Comparison of ENCODE assay signal across 12 mouse cellular contexts in genomic region chr1:89751344-89751743, GRCm38 (mm10).
A peak's percentile ranks its signal among the peaks of the same experiment; 100 is the strongest.
DNase-seq lines count a peak whose midpoint lies in the region; ATAC-seq lines count a peak whose summit lies in the region.
"Had no signal": no experiment of that assay in that cellular context is flagged by ENCODE, and none has a peak within 500 bp of the region (broad histone marks: within the 10 kb centered on the region; RNA-seq: fewer than 3 reads in every experiment).

No protein-coding gene starts in this region.

- ATAC-seq in heart, embryonic 12.5 days (ENCODE audit: insufficient number of reproducible peaks, low FRiP score) = no peak
- peak; percentile 57; the same call in 1 of the 2 replicates for ATAC-seq in hindbrain, embryonic 12.5 days (ENCODE audit: low FRiP score)
- no peak for ATAC-seq in limb, embryonic 12.5 days (ENCODE audit: insufficient number of reproducible peaks, insufficient read depth, low FRiP score, low TSS enrichment, low read depth)

- peaks cover 12% of the 10 kb centered on the region for H3K4me1 ChIP-seq in heart, embryonic 12.5 days (replicated peaks)
- peaks cover 39% of the 10 kb centered on the region for H3K4me1 ChIP-seq in hindbrain, embryonic 12.5 days
- H3K4me1 ChIP-seq in limb, embryonic 12.5 days (replicated peaks) = peaks cover 20% of the 10 kb centered on the region
- H3K4me1 ChIP-seq: liver, embryonic 13.5 days had no signal

- H3K4me2 ChIP-seq in heart, embryonic 12.5 days = peak overlapping the region; percentile 68
- peak overlapping the region; percentile 38 for H3K4me2 ChIP-seq in hindbrain, embryonic 12.5 days (replicated peaks)
- peak overlapping the region; percentile 50 for H3K4me2 ChIP-seq in limb, embryonic 12.5 days
- H3K4me2 ChIP-seq: liver, embryonic 13.5 days had no signal

- no peak overlapping the region for H3K9ac ChIP-seq in heart, embryonic 12.5 days
- H3K9ac ChIP-seq in hindbrain, embryonic 12.5 days = no peak overlapping the region
- H3K9ac ChIP-seq in limb, embryonic 12.5 days (replicated peaks) = no peak overlapping the region
- H3K9ac ChIP-seq: liver, embryonic 13.5 days had no signal

- WGBS in heart, embryonic 12.5 days = 66% methylated on average over 11 of the region's 11 CpGs
- WGBS in hindbrain, embryonic 12.5 days = 45% methylated on average over 11 of the region's 11 CpGs
- WGBS in limb, embryonic 12.5 days = 62% methylated on average over 11 of the region's 11 CpGs

- no peaks in the 10 kb centered on the region for H3K36me3 ChIP-seq in heart, embryonic 12.5 days
- H3K36me3 ChIP-seq in hindbrain, embryonic 12.5 days = no peaks in the 10 kb centered on the region
- H3K36me3 ChIP-seq in limb, embryonic 12.5 days = no peaks in the 10 kb centered on the region
- H3K36me3 ChIP-seq: liver, embryonic 13.5 days had no signal

- DNase-seq in heart, adult 18-20 months = no peak
- DNase-seq in Muller cell, postnatal 12 days (ENCODE audit: inconsistent ontology term) = peak; percentile 4
- DNase-seq in cerebellum, postnatal 4 days (ENCODE audit: low spot score in 2 of 2) = no peak
- no peak for DNase-seq in cerebellum, adult 11-12 months
- no peak for DNase-seq in adrenal gland, postnatal 25 days
- DNase-seq: adrenal gland, adult 8-10 months; cerebellum, adult 11 months; gastrocnemius, postnatal 36 days; liver, embryonic 13.5 days had no signal

- H3K27me3 ChIP-seq in heart, embryonic 12.5 days (replicated peaks) = no peaks in the 10 kb centered on the region
- H3K27me3 ChIP-seq in hindbrain, embryonic 12.5 days = peaks cover 8% of the 10 kb centered on the region
- peaks cover 7% of the 10 kb centered on the region for H3K27me3 ChIP-seq in limb, embryonic 12.5 days
- H3K27me3 ChIP-seq: liver, embryonic 13.5 days had no signal

- H3K9me3 ChIP-seq in heart, embryonic 12.5 days (replicated peaks) = 0 out of 2 replicates have a peak, but pooled peaks cover 4% of the 10 kb centered on the region
- no peaks in the 10 kb centered on the region for H3K9me3 ChIP-seq in hindbrain, embryonic 12.5 days (replicated peaks)
- H3K9me3 ChIP-seq in limb, embryonic 12.5 days = 0 out of 2 replicates have a peak, but pooled peaks cover 4% of the 10 kb centered on the region
- H3K9me3 ChIP-seq: liver, embryonic 13.5 days had no signal

- no peak overlapping the region for H3K4me3 ChIP-seq in heart, embryonic 12.5 days
- no peak overlapping the region for H3K4me3 ChIP-seq in hindbrain, embryonic 12.5 days
- H3K4me3 ChIP-seq in limb, embryonic 12.5 days (replicated peaks) = no peak overlapping the region
- H3K4me3 ChIP-seq: liver, embryonic 13.5 days had no signal

- H3K27ac ChIP-seq in heart, embryonic 12.5 days (ENCODE audit: poor library complexity, severe bottlenecking) = no peak overlapping the region
- H3K27ac ChIP-seq in hindbrain, embryonic 12.5 days = peak overlapping the region; percentile 68
- no peak overlapping the region for H3K27ac ChIP-seq in limb, embryonic 12.5 days
- H3K27ac ChIP-seq: liver, embryonic 13.5 days had no signal
